ENCODE assay signal across 14 mouse cellular contexts in the genomic region with DNA sequence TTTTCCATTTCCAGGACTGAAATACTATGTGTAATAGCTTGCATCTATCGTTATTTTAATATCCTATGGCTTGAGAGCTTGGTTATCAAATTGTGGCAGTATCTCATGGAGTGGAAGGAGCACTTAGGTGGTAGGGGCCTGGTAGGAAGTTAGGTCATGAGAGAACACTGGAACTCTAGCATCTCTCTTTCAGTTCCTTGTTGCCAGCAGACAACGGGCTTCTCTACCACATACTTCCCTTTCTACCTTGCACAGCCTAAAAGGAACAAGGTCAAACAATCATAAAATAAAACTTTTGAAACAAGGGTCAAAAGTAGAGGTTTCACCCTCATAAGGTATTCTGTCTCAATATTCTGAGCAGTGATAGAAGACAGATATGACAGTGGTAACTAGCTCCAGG. TPM values are rescaled to one million over a fixed set of nuclear protein-coding genes. Genes with fewer than 3 reads are reported as not detected.
"Had no signal": no experiment of that assay in that cellular context is flagged by ENCODE, and none has a peak within 500 bp of the region (broad histone marks: within the 10 kb centered on the region; RNA-seq: fewer than 3 reads in every experiment).

No protein-coding gene starts in this region.

- H3K9me3 ChIP-seq: limb, embryonic 12.5 days; liver, embryonic 15.5 days; lung, embryonic 15.5 days; megakaryocyte, embryonic 14.5 days; midbrain, embryonic 12.5 days; neural tube, embryonic 15.5 days had no signal

- H3K36me3 ChIP-seq: limb, embryonic 12.5 days; liver, embryonic 15.5 days; lung, embryonic 15.5 days; midbrain, embryonic 12.5 days; neural tube, embryonic 15.5 days had no signal

- H3K9ac ChIP-seq: limb, embryonic 12.5 days; liver, embryonic 15.5 days; lung, embryonic 15.5 days; midbrain, embryonic 12.5 days; neural tube, embryonic 15.5 days had no signal

- H3K4me1 ChIP-seq: limb, embryonic 12.5 days; liver, embryonic 15.5 days; lung, embryonic 15.5 days; midbrain, embryonic 12.5 days; neural tube, embryonic 15.5 days had no signal

- H3K27ac ChIP-seq: kidney, postnatal 0 days; limb, embryonic 12.5 days; liver, embryonic 15.5 days; lung, embryonic 15.5 days; midbrain, embryonic 12.5 days; neural tube, embryonic 15.5 days had no signal

- H3K4me3 ChIP-seq: limb, embryonic 12.5 days; liver, embryonic 15.5 days; lung, embryonic 15.5 days; megakaryocyte, embryonic 14.5 days; midbrain, embryonic 12.5 days; myocyte; neural tube, embryonic 15.5 days had no signal

- H3K4me2 ChIP-seq: limb, embryonic 12.5 days; liver, embryonic 15.5 days; lung, embryonic 15.5 days; midbrain, embryonic 12.5 days; neural tube, embryonic 15.5 days had no signal

- H3K27me3 ChIP-seq: limb, embryonic 12.5 days; liver, embryonic 15.5 days; lung, embryonic 15.5 days; megakaryocyte, embryonic 14.5 days; midbrain, embryonic 12.5 days; neural tube, embryonic 15.5 days had no signal

- DNase-seq: kidney, adult 11 months; kidney, adult 9 months; kidney, postnatal 36 days; liver; lung, postnatal 14 days; thymus, postnatal 4 days had no signal

RNA-seq across cellular contexts. Expression of gene Spef2, which starts 38.3 kb away (rescaled TPM):
- polyA plus RNA-seq: myocyte had no signal
